ENCODE assay signal across 22 mouse cellular contexts in genomic region chr1:152913483-152914460, GRCm38 (mm10). TPM values are rescaled to one million over a fixed set of nuclear protein-coding genes. Genes with fewer than 3 reads are reported as not detected.
A peak's percentile ranks its signal among the peaks of the same experiment; 100 is the strongest.
DNase-seq lines count a peak whose midpoint lies in the region; ATAC-seq and TF ChIP-seq lines count a peak whose summit lies in the region.
"Had no signal": no experiment of that assay in that cellular context is flagged by ENCODE, and none has a peak within 500 bp of the region (broad histone marks: within the 10 kb centered on the region; RNA-seq: fewer than 3 reads in every experiment).

No protein-coding gene starts in this region.

- peak; percentile 45 for DNase-seq in kidney, postnatal 0 days (ENCODE audit: low spot score)
- no peak for DNase-seq in kidney, postnatal 36 days
- no peak for DNase-seq in lung, adult 18-20 months
- DNase-seq in MN1 (ENCODE audit: low spot score): peak; percentile 72
- peak; percentile 62 for DNase-seq in lung, postnatal 10 days
- no peak for DNase-seq in right cerebral cortex, postnatal 4 days
- DNase-seq: adrenal gland, postnatal 10 days; cerebellum, postnatal 36 days; gastrocnemius, postnatal 10 days; heart, adult 2 months; heart, postnatal 4 days; layer of hippocampus, postnatal 36 days; spleen, adult 18-20 months; thymus, postnatal 25 days had no signal

- H3K9ac ChIP-seq in kidney, postnatal 0 days (ENCODE audit: low read depth, low read length): no peak overlapping the region
- no peak overlapping the region for H3K9ac ChIP-seq in lung, embryonic 15.5 days
- H3K9ac ChIP-seq: forebrain, embryonic 12.5 days; heart, embryonic 15.5 days; limb, embryonic 15.5 days; neural tube, embryonic 12.5 days had no signal

- H3K27me3 ChIP-seq in kidney, postnatal 0 days (ENCODE audit: insufficient read depth, low read length): no peaks in the 10 kb centered on the region
- H3K27me3 ChIP-seq in lung, embryonic 15.5 days: no peaks in the 10 kb centered on the region
- H3K27me3 ChIP-seq: forebrain, embryonic 12.5 days; heart, embryonic 15.5 days; limb, embryonic 15.5 days; neural tube, embryonic 12.5 days had no signal

- 62% methylated on average over 6 of the region's 6 CpGs for WGBS in kidney, postnatal 0 days
- 41% methylated on average over 6 of the region's 6 CpGs for WGBS in lung, embryonic 15.5 days

- H3K4me3 ChIP-seq in kidney, postnatal 0 days (replicated peaks; ENCODE audit: low read depth, low read length): no peak overlapping the region
- no peak overlapping the region for H3K4me3 ChIP-seq in lung, embryonic 15.5 days
- H3K4me3 ChIP-seq: forebrain, embryonic 12.5 days; heart, adult 2 months; heart, embryonic 15.5 days; limb, embryonic 15.5 days; neural tube, embryonic 12.5 days had no signal

- no peaks in the 10 kb centered on the region for H3K4me1 ChIP-seq in kidney, postnatal 0 days (replicated peaks; ENCODE audit: insufficient read depth, low read length)
- H3K4me1 ChIP-seq in lung, embryonic 15.5 days: peaks cover 16% of the 10 kb centered on the region
- H3K4me1 ChIP-seq: forebrain, embryonic 12.5 days; limb, embryonic 15.5 days; neural tube, embryonic 12.5 days had no signal

- no peaks in the 10 kb centered on the region for H3K36me3 ChIP-seq in kidney, postnatal 0 days (ENCODE audit: insufficient read depth, low read length)
- no peaks in the 10 kb centered on the region for H3K36me3 ChIP-seq in lung, embryonic 15.5 days
- H3K36me3 ChIP-seq: forebrain, embryonic 12.5 days; heart, embryonic 15.5 days; limb, embryonic 15.5 days; neural tube, embryonic 12.5 days had no signal

- TF ChIP-seq CTCF in kidney, postnatal 0 days (IDR thresholded peaks at IDR 0.05; ENCODE audit: low read depth): no peak

- H3K4me2 ChIP-seq in kidney, postnatal 0 days (ENCODE audit: low read length): no peak overlapping the region
- H3K4me2 ChIP-seq in lung, embryonic 15.5 days: no peak overlapping the region
- H3K4me2 ChIP-seq: forebrain, embryonic 12.5 days; heart, embryonic 15.5 days; limb, embryonic 15.5 days; neural tube, embryonic 12.5 days had no signal

- H3K27ac ChIP-seq in kidney, postnatal 0 days: no peak overlapping the region
- peak overlapping the region; percentile 76 for H3K27ac ChIP-seq in lung, embryonic 15.5 days
- H3K27ac ChIP-seq: forebrain, embryonic 12.5 days; heart, adult 2 months; heart, embryonic 15.5 days; limb, embryonic 15.5 days; neural tube, embryonic 12.5 days had no signal

- ATAC-seq in kidney, postnatal 0 days (replicated peaks; ENCODE audit: low FRiP score, low read depth): no peak
- ATAC-seq in lung, embryonic 15.5 days (ENCODE audit: borderline replicate concordance, extremely low read depth, low FRiP score, low TSS enrichment): peak; percentile 81; the same call in 1 of the 2 replicates
- ATAC-seq: activated CD4-positive, CD25-positive, alpha-beta regulatory T cell, adult 4 months; hindbrain, embryonic 16.5 days; intestine, postnatal 0 days had no signal

- no peaks in the 10 kb centered on the region for H3K9me3 ChIP-seq in kidney, postnatal 0 days (replicated peaks; ENCODE audit: low read length)
- H3K9me3 ChIP-seq in lung, embryonic 15.5 days: no peaks in the 10 kb centered on the region
- H3K9me3 ChIP-seq: forebrain, embryonic 12.5 days; heart, embryonic 15.5 days; limb, embryonic 15.5 days; neural tube, embryonic 12.5 days had no signal

RNA-seq across cellular contexts. Expression of gene Smg7, which starts 11.3 kb away (rescaled TPM):
- 23.0 and 23.1 TPM in 2 replicates for polyA plus RNA-seq in kidney, postnatal 0 days (2015; fragmentation: Nextera tagmentation; extraction: Ambion mirVana)
- 29.7 and 31.2 TPM in 2 replicates for polyA plus RNA-seq in lung, embryonic 15.5 days (2015; fragmentation: Nextera tagmentation; extraction: Ambion mirVana)

RNA-seq across cellular contexts. Expression of gene Nmnat2, which starts 41.0 kb away (rescaled TPM):
- 0.58 and 0.84 TPM in 2 replicates for polyA plus RNA-seq in kidney, postnatal 0 days (2015; fragmentation: Nextera tagmentation; extraction: Ambion mirVana)
- polyA plus RNA-seq in lung, embryonic 15.5 days (2015; fragmentation: Nextera tagmentation; extraction: Ambion mirVana): 4.3 and 5.0 TPM in 2 replicates

Comparison
In these comparisons a context has a peak if more than half of its experiments do, and no peak if none do; other contexts are left out.
1. DNase-seq: peak in kidney, postnatal 0 days (single experiment), MN1 (single experiment) and lung, postnatal 10 days (single experiment); none in kidney, postnatal 36 days (0 of 2), lung, adult 18-20 months (0 of 2) and right cerebral cortex, postnatal 4 days (single experiment).